Mouse (Mus musculus): ENCODE measurements at regions not wholly inside any gene's neighbourhood (a gene's known extent, or its start where the extent isn't known, plus 50 kb on each side); places are given as distances from the start of the nearest gene placed in this dataset.

- DNase-seq: no peak
- intact Hi-C loops (cut with DNase I): no loop called here
Measured at GRCm38 (mm10) chr4:101347309-101347708, 71.8 kb upstream of the Ak4 start.

- intact Hi-C loops (cut with DNase I): no loop called here
- no peak for DNase-seq
Measured at GRCm38 (mm10) chr4:101342071-101342762, 76.9 kb upstream of the Ak4 start.

DNA sequence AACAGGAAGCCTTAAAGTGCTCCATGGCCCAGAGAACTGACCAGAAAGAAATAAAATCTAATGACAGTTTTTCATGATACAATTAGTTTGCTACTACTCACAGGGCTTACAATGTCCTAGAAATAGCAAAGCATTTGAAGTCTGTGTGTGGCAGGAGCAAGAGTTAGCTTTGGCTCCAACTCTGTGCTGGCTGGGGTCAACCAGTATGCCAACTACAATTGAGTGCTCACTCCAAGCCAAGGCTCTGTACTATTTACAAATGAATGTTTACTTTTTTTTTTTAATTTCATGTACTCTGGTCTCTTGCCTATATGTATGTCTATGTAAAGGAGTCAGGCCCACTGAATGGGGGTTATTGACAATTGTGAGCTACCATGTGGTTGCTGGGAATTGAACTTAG, 75.7 kb upstream of the Jak1 start:
- intact Hi-C loops (cut with DNase I): no loop called here
- no peak for DNase-seq

DNA sequence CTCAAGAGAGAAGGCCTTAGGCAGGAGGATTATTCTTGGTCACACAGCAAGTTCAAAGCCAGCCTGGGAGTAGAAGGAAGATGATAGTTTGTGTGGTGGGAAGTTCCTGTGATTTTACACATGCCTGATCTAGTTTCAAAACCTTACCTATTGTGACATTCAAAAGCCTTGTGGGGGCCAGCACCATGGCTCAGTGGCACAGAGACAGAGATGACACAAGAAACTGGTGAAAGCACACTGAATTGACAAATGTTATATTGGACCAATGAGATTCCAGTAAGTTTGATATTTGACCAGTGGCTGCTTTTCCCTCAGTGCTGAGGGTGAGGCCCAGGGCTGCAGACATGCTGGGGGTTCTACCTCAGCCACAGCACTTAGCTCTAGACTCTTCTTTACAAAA, 73.1 kb upstream of the Jak1 start:
- intact Hi-C loops (cut with DNase I): no loop called here
- no peak for DNase-seq

DNA sequence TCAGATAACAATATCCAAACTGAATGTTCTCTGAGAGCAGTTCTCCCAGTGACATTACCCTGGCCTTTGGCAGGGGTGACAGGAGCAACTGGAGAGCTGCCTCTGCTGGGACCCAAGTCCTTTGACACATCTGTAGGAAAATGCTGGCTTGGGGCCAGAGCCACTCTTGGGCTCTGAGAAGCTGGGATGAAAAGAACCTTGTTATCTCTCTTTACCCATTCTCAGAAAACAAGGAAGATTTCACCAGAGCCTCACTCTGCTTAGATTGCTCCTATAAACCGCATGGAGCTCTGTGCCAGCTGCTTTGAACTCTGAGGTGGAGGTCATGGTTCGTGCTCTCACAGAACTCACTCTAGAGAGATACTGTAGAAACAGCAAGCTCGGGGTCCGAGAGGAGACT, 71.7 kb upstream of the Jak1 start:
- intact Hi-C loops (cut with DNase I): no loop called here

GRCm38 (mm10) chr4:101336371-101336770, 71.3 kb upstream of the Jak1 start:
- intact Hi-C loops (cut with DNase I): no loop called here
- DNase-seq: no peak

More for the DNA sequence above, 71.7 kb upstream of the Jak1 start:
- no peak for DNase-seq

DNA sequence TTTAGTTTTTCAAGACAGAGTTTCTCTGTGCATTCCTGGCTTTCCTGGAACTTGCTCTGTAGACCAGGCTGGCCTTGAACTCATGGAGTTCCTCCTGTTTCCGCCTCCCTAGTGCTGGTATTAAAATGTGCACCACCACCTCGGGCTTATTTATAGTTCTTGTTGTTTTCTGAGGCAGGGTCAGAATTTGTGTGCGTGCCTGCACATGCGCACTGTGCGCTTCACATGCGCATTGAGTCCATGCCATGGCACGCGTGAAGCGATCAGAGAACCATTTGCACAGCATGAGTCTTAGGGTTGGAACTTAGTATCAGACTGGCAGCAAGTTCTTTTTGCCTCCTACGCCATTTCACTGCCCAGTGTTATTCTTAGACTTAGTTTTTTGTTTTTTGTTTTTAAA, 68.8 kb upstream of the Jak1 start:
- no peak for DNase-seq
- intact Hi-C loops (cut with DNase I): no loop called here

- no peak for DNase-seq
- intact Hi-C loops (cut with DNase I): no loop called here
Measured at GRCm38 (mm10) chr4:101333036-101333435, 68.0 kb upstream of the Jak1 start.

DNA sequence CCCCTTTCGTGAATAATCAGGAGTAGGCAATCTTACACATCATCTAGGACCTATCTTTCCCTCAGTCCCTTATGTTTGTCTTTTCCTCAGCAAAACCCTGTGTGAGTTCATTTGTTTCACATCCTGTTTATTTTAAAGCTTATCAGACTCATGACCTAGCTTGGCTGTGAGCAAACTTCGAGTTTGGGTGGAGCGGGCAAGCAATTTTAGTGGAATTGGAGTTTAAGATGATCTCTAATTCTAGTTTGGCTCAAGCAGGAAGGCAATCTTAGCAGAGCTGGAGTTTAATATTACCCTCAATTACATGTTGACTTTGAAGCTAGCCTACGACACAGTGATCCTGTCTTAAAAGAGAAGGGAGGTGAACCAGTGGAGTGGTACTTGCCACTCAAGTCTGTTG, 66.1 kb upstream of the Jak1 start:
- intact Hi-C loops (cut with DNase I): no loop called here
- DNase-seq: no peak

DNA sequence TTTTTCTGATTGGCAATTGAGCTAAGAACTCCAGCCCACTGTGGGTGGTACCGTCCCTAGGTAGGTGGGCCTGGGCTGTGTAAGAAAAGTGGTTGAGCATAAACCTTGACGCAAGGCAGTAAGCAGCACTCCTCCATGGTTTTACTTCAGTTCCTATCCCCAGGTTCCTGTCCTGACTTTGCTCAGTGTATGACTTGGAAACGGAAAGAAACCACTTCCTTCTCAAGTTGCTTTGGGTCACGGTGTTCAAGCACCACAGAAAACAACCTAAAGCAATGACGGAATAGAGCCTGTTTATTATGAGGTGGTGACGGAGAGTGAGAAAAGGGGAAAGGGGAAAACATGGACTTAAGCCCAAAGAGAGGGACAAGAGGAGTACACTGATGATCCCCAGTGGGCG, 64.0 kb upstream of the Jak1 start:
- no peak for DNase-seq
- intact Hi-C loops (cut with DNase I): no loop called here

DNA sequence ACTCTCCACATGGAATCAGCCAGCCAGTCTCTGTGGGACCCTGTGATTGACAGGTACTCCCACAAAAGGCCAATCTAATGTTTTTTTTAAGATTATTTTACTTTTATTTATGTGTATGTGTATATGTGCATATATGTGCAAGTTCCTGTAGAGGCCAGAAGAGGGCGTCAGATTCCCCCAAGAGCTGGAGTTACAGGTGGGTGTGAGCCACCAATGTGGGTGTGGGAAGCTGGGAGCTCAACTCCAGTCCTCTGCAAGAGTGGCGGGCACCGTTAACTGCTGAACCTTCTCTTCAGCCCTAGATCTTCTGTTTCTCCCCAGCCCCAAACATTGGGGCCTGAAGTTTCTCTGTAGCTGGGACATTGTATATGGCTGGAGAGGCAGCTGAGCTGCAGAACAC, 61.0 kb upstream of the Jak1 start:
- intact Hi-C loops (cut with DNase I): no loop called here
- DNase-seq: no peak

DNA sequence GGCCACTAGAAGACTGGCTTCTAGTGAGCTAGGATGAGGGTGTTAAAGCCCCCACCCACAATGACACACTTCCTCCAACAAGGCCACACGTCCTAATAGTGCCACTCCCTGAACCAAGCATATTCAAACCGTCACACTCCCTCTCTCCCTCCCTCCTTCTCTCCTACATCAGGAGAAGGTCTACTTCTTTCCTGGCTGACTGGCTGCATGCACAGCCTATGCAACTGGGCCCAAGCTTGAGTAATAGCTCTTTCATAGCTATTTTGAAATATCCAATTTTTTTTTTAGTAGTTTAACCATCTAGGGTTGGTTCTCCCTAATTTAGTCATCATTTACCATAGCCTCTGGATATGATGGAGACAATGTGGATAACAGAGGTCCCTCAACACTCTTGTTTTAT, 56.6 kb upstream of the Jak1 start:
- intact Hi-C loops (cut with DNase I): no loop called here
- no peak for DNase-seq

- DNase-seq: peak in 1 of 2 experiments; percentile 42
- intact Hi-C loops (cut with DNase I): loop anchor here (1.0 kb wide), 1 partner anchor 152 kb away; no protein-coding TSS in a partner anchor
Measured at GRCm38 (mm10) chr4:101320587-101320986, 55.5 kb upstream of the Jak1 start.

GRCm38 (mm10) chr4:101319681-101320220, 54.7 kb upstream of the Jak1 start:
- no peak for DNase-seq
- intact Hi-C loops (cut with DNase I): loop anchor here (1.0 kb wide), 1 partner anchor 151 kb away; no protein-coding TSS in a partner anchor

DNA sequence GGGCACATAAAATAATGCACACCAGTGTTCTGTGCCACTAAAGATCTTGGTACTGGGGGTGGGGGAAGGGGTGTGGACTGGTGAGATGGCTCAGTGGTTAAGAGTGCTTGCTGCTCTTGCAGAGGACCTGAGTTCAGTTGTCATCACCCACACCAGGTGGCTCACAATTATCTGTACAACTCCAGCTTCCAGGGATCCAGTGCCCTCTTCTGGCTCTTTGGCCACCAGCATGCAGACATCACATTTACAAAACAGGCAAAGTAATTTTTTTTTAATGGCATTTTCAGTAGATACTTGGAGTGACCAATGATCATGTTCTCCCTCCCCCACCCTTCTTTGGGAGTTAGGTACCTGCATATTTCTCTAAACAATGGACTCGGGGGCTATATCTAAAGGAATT, 53.8 kb upstream of the Jak1 start:
- intact Hi-C loops (cut with DNase I): no loop called here
- DNase-seq: no peak

GRCm38 (mm10) chr4:101316061-101316460, 51.0 kb upstream of the Jak1 start:
- intact Hi-C loops (cut with DNase I): no loop called here
- no peak for DNase-seq

Small RNA genes in the stretch of these regions (microRNA-seq; reads per million reads assigned to microRNA genes)
- 59.9 to 75.9 reads per million in 2 experiments for gene Mir101a (ENCODE audit: borderline number of aligned reads in 2 of 2)
